Mouse (Mus musculus): ENCODE measurements around the gene Mrps35. TPM values are rescaled to one million over a fixed set of nuclear protein-coding genes. Genes with fewer than 3 reads are reported as not detected.

Gene Mrps35
- polyA plus RNA-seq, 1 experiment from 2014 or later = 104 TPM

DNA sequence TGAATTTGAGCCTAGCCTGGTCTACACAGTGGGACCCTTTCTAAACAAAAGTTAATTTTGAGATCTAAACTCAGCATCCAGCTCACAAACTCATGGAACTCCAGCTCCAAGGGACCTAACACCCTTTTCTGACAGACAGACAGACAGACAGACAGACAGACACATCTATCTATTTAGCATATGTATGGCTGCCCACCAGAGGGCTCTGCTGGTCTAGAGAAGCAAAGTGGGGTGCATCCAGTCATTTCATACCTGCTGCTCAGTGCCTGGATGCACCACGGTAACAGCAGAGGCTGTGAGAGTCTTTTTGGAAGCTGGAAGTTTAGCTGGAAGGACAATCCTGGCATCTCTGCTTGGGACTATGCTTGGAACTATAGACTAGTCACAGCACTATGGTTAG lies 29.0 kb upstream of the Mrps35 start:
- no peaks in the 10 kb centered on the region for H3K4me1 ChIP-seq (replicated peaks)
- no peak overlapping the region for H3K4me3 ChIP-seq
- no peak overlapping the region for H3K27ac ChIP-seq
- DNase-seq (ENCODE audit: low spot score) = no peak
- no peaks in the 10 kb centered on the region for H3K9me3 ChIP-seq
- WGBS = 80% methylated on average over 1 of the region's 1 CpGs
- H3K27me3 ChIP-seq (ENCODE audit: insufficient read depth, poor library complexity, severe bottlenecking) = no peaks in the 10 kb centered on the region
- H3K36me3 ChIP-seq = 0 out of 2 replicates have a peak, but pooled peaks cover 20% of the 10 kb centered on the region

DNA sequence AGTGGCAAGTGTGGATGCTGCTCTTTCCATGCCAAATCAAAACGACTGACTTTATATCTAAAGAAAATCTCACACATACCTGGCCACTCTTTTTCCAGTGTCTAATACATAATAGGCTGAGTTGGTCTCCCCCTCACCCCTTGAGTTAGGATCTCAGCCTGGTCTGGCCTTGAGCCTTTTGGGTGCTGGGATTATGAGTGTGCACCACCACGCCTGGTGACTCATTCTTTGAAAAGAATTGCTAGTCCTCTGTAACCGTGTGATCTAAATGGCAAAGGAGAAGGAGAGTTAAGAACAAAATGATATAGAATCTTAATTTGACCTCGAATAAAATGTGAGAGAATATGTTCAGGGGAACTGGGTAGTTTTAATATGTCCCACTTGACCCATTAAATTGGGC lies 24.7 kb upstream of the Mrps35 start:
- no peaks in the 10 kb centered on the region for H3K9me3 ChIP-seq
- no peak overlapping the region for H3K4me3 ChIP-seq
- no peak for DNase-seq (ENCODE audit: low spot score)
- no peaks in the 10 kb centered on the region for H3K4me1 ChIP-seq (replicated peaks)
- 85% methylated on average over 4 of the region's 4 CpGs for WGBS
- peaks cover 39% of the 10 kb centered on the region for H3K36me3 ChIP-seq
- no peaks in the 10 kb centered on the region for H3K27me3 ChIP-seq (ENCODE audit: insufficient read depth, poor library complexity, severe bottlenecking)
- no peak overlapping the region for H3K27ac ChIP-seq

DNA sequence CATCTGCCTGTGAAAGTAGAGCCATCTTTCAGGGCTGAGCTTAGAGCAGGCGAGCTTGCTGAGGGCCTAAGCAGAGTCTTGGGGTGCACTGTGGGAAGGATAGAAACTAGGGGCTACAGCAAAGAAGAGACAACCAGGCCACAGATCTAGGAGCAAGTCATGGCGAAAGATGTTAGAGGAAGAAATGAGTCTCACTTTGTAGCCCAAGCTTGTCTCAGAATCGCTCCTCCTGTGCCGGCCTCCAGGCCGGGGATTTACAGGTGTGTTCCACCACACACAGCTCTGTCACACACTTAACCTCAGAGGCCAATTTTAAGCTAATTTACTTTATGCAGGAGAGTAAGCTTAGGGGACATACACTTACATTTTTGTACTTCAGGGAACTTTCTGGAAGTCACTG lies 24.2 kb upstream of the Mrps35 start:
- Histone ChIP-seq H3K9me3 (no peaks in the 10 kb centered on the region), H3K4me1 (replicated peaks) (no peaks in the 10 kb centered on the region), H3K27ac (no peak overlapping the region), H3K4me3 (no peak overlapping the region), H3K27me3 (ENCODE audit: insufficient read depth, poor library complexity, severe bottlenecking) (no peaks in the 10 kb centered on the region), H3K36me3 (peaks cover 41% of the 10 kb centered on the region)
- 94% methylated on average over 5 of the region's 5 CpGs for WGBS
- DNase-seq (ENCODE audit: low spot score) = no peak

DNA sequence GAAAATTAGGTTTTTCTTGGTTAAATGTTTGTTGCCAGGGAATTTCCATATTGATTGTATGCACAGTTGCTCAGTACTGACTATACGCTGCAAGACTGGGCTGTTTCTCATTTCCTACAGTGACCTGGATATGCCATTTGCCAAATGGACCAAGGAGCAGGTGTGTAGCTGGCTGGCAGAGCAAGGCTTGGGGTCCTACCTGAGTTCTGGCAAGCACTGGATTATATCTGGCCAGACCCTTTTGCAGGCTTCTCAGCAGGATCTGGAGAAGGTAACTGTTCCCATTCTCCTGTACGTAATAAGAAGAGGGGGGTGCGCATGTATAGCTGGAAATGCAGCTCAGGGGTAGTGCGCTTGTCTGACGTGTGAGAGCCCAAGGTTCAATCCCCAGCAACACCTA lies 21.4 kb upstream of the Mrps35 start:
- WGBS = 95% methylated on average over 5 of the region's 5 CpGs
- DNase-seq (ENCODE audit: low spot score) = no peak
- Histone ChIP-seq H3K4me3 (no peak overlapping the region), H3K9me3 (no peaks in the 10 kb centered on the region), H3K27ac (no peak overlapping the region), H3K27me3 (ENCODE audit: insufficient read depth, poor library complexity, severe bottlenecking) (no peaks in the 10 kb centered on the region), H3K4me1 (replicated peaks) (no peaks in the 10 kb centered on the region), H3K36me3 (peaks cover 45% of the 10 kb centered on the region)

GRCm38 (mm10) chr6:147022375-147023132 lies 20.0 kb upstream of the Mrps35 start:
- WGBS = 84% methylated on average over 16 of the region's 16 CpGs

DNA sequence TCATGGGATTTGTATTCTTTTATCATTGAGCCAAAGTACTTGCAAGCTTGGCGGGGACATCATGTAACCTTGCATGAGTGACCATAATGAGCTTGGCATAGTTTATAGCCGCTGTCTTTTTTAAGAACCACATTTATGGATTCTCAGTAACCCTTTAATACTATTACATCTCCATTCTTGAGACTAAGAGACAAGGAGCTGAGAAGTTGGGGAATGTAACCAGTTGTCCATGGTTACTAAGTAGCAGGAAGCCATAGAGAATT lies 19.5 kb upstream of the Mrps35 start:
- H3K27ac ChIP-seq = no peak overlapping the region
- peaks cover 40% of the 10 kb centered on the region for H3K36me3 ChIP-seq
- H3K9me3 ChIP-seq = no peaks in the 10 kb centered on the region
- H3K4me1 ChIP-seq (replicated peaks) = no peaks in the 10 kb centered on the region
- 91% methylated on average over 2 of the region's 2 CpGs for WGBS
- H3K4me3 ChIP-seq = no peak overlapping the region
- DNase-seq (ENCODE audit: low spot score) = no peak
- H3K27me3 ChIP-seq (ENCODE audit: insufficient read depth, poor library complexity, severe bottlenecking) = no peaks in the 10 kb centered on the region

More at GRCm38 (mm10) chr6:147022375-147023132, 20.0 kb upstream of the Mrps35 start:
- no peak for DNase-seq (ENCODE audit: low spot score)
- Histone ChIP-seq H3K4me1 (replicated peaks) (no peaks in the 10 kb centered on the region), H3K27me3 (ENCODE audit: insufficient read depth, poor library complexity, severe bottlenecking) (no peaks in the 10 kb centered on the region), H3K36me3 (peaks cover 40% of the 10 kb centered on the region), H3K9me3 (no peaks in the 10 kb centered on the region), H3K27ac (no peak overlapping the region), H3K4me3 (no peak overlapping the region)

- peaks cover 35% of the 10 kb centered on the region for H3K36me3 ChIP-seq
- no peak overlapping the region for H3K27ac ChIP-seq
- H3K4me3 ChIP-seq = no peak overlapping the region
- DNase-seq (ENCODE audit: low spot score) = no peak
- no peaks in the 10 kb centered on the region for H3K9me3 ChIP-seq
- H3K27me3 ChIP-seq (ENCODE audit: insufficient read depth, poor library complexity, severe bottlenecking) = no peaks in the 10 kb centered on the region
- H3K4me1 ChIP-seq (replicated peaks) = no peaks in the 10 kb centered on the region
Observed at GRCm38 (mm10) chr6:147023568-147023967, 19.0 kb upstream of the Mrps35 start.

DNA sequence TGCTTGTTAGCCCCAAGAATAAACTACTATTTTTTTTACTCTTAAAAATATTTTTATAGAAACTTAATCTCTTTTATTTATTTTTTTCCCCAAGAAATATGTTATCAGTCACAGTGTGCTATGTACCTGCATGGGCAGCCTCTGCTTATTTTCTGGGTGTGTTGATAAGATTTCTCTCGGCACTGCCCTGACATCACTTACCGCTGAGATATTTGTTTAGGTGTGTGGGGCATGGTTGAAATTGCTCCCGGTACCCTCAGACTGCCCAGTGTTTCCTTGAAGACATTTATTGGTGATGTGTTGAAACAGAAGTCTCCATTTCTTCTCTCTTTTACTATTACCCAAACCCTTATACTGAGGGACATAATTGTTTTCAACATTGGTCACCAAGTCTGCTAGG lies 17.8 kb upstream of the Mrps35 start:
- H3K27me3 ChIP-seq (ENCODE audit: insufficient read depth, poor library complexity, severe bottlenecking) = no peaks in the 10 kb centered on the region
- no peaks in the 10 kb centered on the region for H3K4me1 ChIP-seq (replicated peaks)
- 94% methylated on average over 3 of the region's 3 CpGs for WGBS
- H3K9me3 ChIP-seq = no peaks in the 10 kb centered on the region
- peaks cover 35% of the 10 kb centered on the region for H3K36me3 ChIP-seq
- no peak overlapping the region for H3K4me3 ChIP-seq
- H3K27ac ChIP-seq = no peak overlapping the region
- no peak for DNase-seq (ENCODE audit: low spot score)

DNA sequence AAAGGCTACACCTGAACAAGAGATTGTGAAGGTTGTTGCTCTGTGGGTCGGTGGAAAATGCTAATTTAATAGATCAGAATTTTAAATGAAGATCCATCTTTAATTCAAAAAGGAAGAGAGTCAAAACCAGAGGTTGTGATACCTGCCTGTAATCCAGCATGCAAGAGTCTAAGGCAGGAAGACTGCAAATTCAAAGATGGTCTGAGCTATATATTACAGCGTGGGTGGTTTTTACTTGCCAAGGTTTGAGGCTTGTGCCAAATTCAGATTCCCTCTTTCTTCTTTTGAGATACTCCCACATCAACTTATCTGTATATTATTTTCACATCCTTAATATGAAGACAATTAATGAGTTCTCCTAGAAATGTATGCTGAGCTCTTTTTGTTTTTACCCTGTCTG lies 14.2 kb upstream of the Mrps35 start:
- H3K9me3 ChIP-seq = no peaks in the 10 kb centered on the region

GRCm38 (mm10) chr6:147029591-147029990 lies 13.0 kb upstream of the Mrps35 start:
- Histone ChIP-seq H3K9me3 (no peaks in the 10 kb centered on the region), H3K36me3 (peaks cover 32% of the 10 kb centered on the region), H3K27me3 (ENCODE audit: insufficient read depth, poor library complexity, severe bottlenecking) (no peaks in the 10 kb centered on the region), H3K27ac (no peak overlapping the region), H3K4me1 (replicated peaks) (peaks cover 3% of the 10 kb centered on the region; the same call in 1 of the 2 replicates), H3K4me3 (no peak overlapping the region)
- DNase-seq (ENCODE audit: low spot score) = no peak
- 93% methylated on average over 9 of the region's 9 CpGs for WGBS

More for the DNA sequence above, 14.2 kb upstream of the Mrps35 start:
- no peak overlapping the region for H3K27ac ChIP-seq
- H3K4me3 ChIP-seq = no peak overlapping the region
- no peak for DNase-seq (ENCODE audit: low spot score)
- H3K36me3 ChIP-seq = peaks cover 35% of the 10 kb centered on the region
- no peaks in the 10 kb centered on the region for H3K27me3 ChIP-seq (ENCODE audit: insufficient read depth, poor library complexity, severe bottlenecking)
- WGBS = 88% methylated on average over 2 of the region's 2 CpGs
- peaks cover 3% of the 10 kb centered on the region; the same call in 1 of the 2 replicates for H3K4me1 ChIP-seq (replicated peaks)

- DNase-seq (ENCODE audit: low spot score) = no peak
- peaks cover 32% of the 10 kb centered on the region for H3K36me3 ChIP-seq
- WGBS = 90% methylated on average over 15 of the region's 15 CpGs
- H3K27me3 ChIP-seq (ENCODE audit: insufficient read depth, poor library complexity, severe bottlenecking) = no peaks in the 10 kb centered on the region
- no peaks in the 10 kb centered on the region for H3K9me3 ChIP-seq
- peaks cover 3% of the 10 kb centered on the region; the same call in 1 of the 2 replicates for H3K4me1 ChIP-seq (replicated peaks)
- H3K27ac ChIP-seq = no peak overlapping the region
- H3K4me3 ChIP-seq = no peak overlapping the region
Observed at GRCm38 (mm10) chr6:147030096-147030885, 12.3 kb upstream of the Mrps35 start.

GRCm38 (mm10) chr6:147032303-147032925 lies 10.2 kb upstream of the Mrps35 start, which contains the start of gene Rep15:
TSS of gene Rep15 (plus strand) at chr6:147032584.
- no peak for DNase-seq (ENCODE audit: low spot score)
- Histone ChIP-seq H3K27me3 (ENCODE audit: insufficient read depth, poor library complexity, severe bottlenecking) (no peaks in the 10 kb centered on the region), H3K4me1 (replicated peaks) (peaks cover 3% of the 10 kb centered on the region; the same call in 1 of the 2 replicates), H3K9me3 (no peaks in the 10 kb centered on the region), H3K4me3 (no peak within 1 kb of the TSS), H3K27ac (no peak within 1 kb of the TSS), H3K36me3 (peaks cover 22% of the 10 kb centered on the region)
- WGBS = 39% methylated on average over 13 of the region's 13 CpGs

- Histone ChIP-seq H3K36me3 (peaks cover 27% of the 10 kb centered on the region), H3K9me3 (no peaks in the 10 kb centered on the region), H3K4me3 (peak overlapping the region; percentile 95), H3K27ac (peak overlapping the region; percentile 98), H3K4me1 (replicated peaks) (peaks cover 20% of the 10 kb centered on the region), H3K27me3 (ENCODE audit: insufficient read depth, poor library complexity, severe bottlenecking) (no peaks in the 10 kb centered on the region)
- WGBS = 61% methylated on average over 7 of the region's 7 CpGs
- DNase-seq (ENCODE audit: low spot score) = no peak
Observed at GRCm38 (mm10) chr6:147043633-147044032, 1.1 kb downstream of the Mrps35 start.
